Mouse (Mus musculus): ENCODE measurements around the gene Naga. TPM values are rescaled to one million over a fixed set of nuclear protein-coding genes. Genes with fewer than 3 reads are reported as not detected.

The Naga gene
- polyA plus RNA-seq, 1 experiment = 150 TPM

- WGBS = 80% methylated on average over 22 of the region's 22 CpGs
- Histone ChIP-seq H3K4me3 (ENCODE audit: control insufficient read depth, insufficient read depth, low read length) (no peak overlapping the region), H3K4me1 (replicated peaks; ENCODE audit: control insufficient read depth, insufficient read depth, low read length) (peaks cover 12% of the 10 kb centered on the region), H3K36me3 (ENCODE audit: control insufficient read depth, insufficient read depth, low read length) (no peaks in the 10 kb centered on the region), H3K27me3 (ENCODE audit: control insufficient read depth, insufficient read depth, low read length) (no peaks in the 10 kb centered on the region), H3K27ac (ENCODE audit: control insufficient read depth, insufficient read depth, low read length) (no peak overlapping the region)
- TF ChIP-seq CTCF (IDR thresholded peaks at IDR 0.05; ENCODE audit: borderline replicate concordance, control insufficient read depth, extremely low read depth, insufficient read depth, low read length, poor library complexity) (no peak), POLR2A (IDR thresholded peaks at IDR 0.05; ENCODE audit: control insufficient read depth, extremely low read depth, insufficient read depth, low read length, poor library complexity) (no peak)
- DNase-seq = no peak
Measured at GRCm38 (mm10) chr15:82358431-82359260, 19.9 kb upstream of the Naga start.

GRCm38 (mm10) chr15:82354126-82354945, 15.6 kb upstream of the Naga start, which contains the start of gene Ndufa6:
Gene Ndufa6 (minus strand): TSS chr15:82354322.
- Histone ChIP-seq H3K27ac (ENCODE audit: control insufficient read depth, insufficient read depth, low read length) (peak within 1 kb of the TSS; percentile 84), H3K4me3 (ENCODE audit: control insufficient read depth, insufficient read depth, low read length) (peak within 1 kb of the TSS; percentile 55), H3K36me3 (ENCODE audit: control insufficient read depth, insufficient read depth, low read length) (peaks cover 6% of the 10 kb centered on the region), H3K4me1 (replicated peaks; ENCODE audit: control insufficient read depth, insufficient read depth, low read length) (peaks cover 11% of the 10 kb centered on the region), H3K27me3 (ENCODE audit: control insufficient read depth, insufficient read depth, low read length) (no peaks in the 10 kb centered on the region)
- TF ChIP-seq CTCF (IDR thresholded peaks at IDR 0.05; ENCODE audit: borderline replicate concordance, control insufficient read depth, extremely low read depth, insufficient read depth, low read length, poor library complexity) = peak; percentile 92
- peak; percentile 98 for TF ChIP-seq POLR2A (IDR thresholded peaks at IDR 0.05; ENCODE audit: control insufficient read depth, extremely low read depth, insufficient read depth, low read length, poor library complexity)
- DNase-seq = peak; percentile 96
- 2% methylated on average over 57 of the region's 57 CpGs for WGBS

GRCm38 (mm10) chr15:82353745-82354113, 15.0 kb upstream of the Naga start:
- TF ChIP-seq POLR2A (IDR thresholded peaks at IDR 0.05; ENCODE audit: control insufficient read depth, extremely low read depth, insufficient read depth, low read length, poor library complexity) (no peak), CTCF (IDR thresholded peaks at IDR 0.05; ENCODE audit: borderline replicate concordance, control insufficient read depth, extremely low read depth, insufficient read depth, low read length, poor library complexity) (no peak)
- under 1% methylated on average over 23 of the region's 23 CpGs for WGBS
- Histone ChIP-seq H3K4me3 (ENCODE audit: control insufficient read depth, insufficient read depth, low read length) (peak overlapping the region; percentile 55), H3K27me3 (ENCODE audit: control insufficient read depth, insufficient read depth, low read length) (no peaks in the 10 kb centered on the region), H3K36me3 (ENCODE audit: control insufficient read depth, insufficient read depth, low read length) (peaks cover 11% of the 10 kb centered on the region), H3K27ac (ENCODE audit: control insufficient read depth, insufficient read depth, low read length) (no peak overlapping the region), H3K4me1 (replicated peaks; ENCODE audit: control insufficient read depth, insufficient read depth, low read length) (peaks cover 11% of the 10 kb centered on the region)
- no peak for DNase-seq

- Histone ChIP-seq H3K4me3 (ENCODE audit: control insufficient read depth, insufficient read depth, low read length) (peak overlapping the region; percentile 55), H3K36me3 (ENCODE audit: control insufficient read depth, insufficient read depth, low read length) (peaks cover 16% of the 10 kb centered on the region), H3K27me3 (ENCODE audit: control insufficient read depth, insufficient read depth, low read length) (no peaks in the 10 kb centered on the region), H3K27ac (ENCODE audit: control insufficient read depth, insufficient read depth, low read length) (no peak overlapping the region), H3K4me1 (replicated peaks; ENCODE audit: control insufficient read depth, insufficient read depth, low read length) (peaks cover 9% of the 10 kb centered on the region)
- 23% methylated on average over 14 of the region's 14 CpGs for WGBS
- DNase-seq = peak; percentile 24
- TF ChIP-seq CTCF (IDR thresholded peaks at IDR 0.05; ENCODE audit: borderline replicate concordance, control insufficient read depth, extremely low read depth, insufficient read depth, low read length, poor library complexity) = no peak
- TF ChIP-seq POLR2A (IDR thresholded peaks at IDR 0.05; ENCODE audit: control insufficient read depth, extremely low read depth, insufficient read depth, low read length, poor library complexity) = no peak
Measured at GRCm38 (mm10) chr15:82353078-82353744, 14.5 kb upstream of the Naga start.

- H3K4me3 ChIP-seq (ENCODE audit: control insufficient read depth, insufficient read depth, low read length) = no peak overlapping the region
- 88% methylated on average over 3 of the region's 3 CpGs for WGBS
- TF ChIP-seq POLR2A (IDR thresholded peaks at IDR 0.05; ENCODE audit: control insufficient read depth, extremely low read depth, insufficient read depth, low read length, poor library complexity) (no peak), CTCF (IDR thresholded peaks at IDR 0.05; ENCODE audit: borderline replicate concordance, control insufficient read depth, extremely low read depth, insufficient read depth, low read length, poor library complexity) (no peak)
- peaks cover 19% of the 10 kb centered on the region for H3K36me3 ChIP-seq (ENCODE audit: control insufficient read depth, insufficient read depth, low read length)
- no peak overlapping the region for H3K27ac ChIP-seq (ENCODE audit: control insufficient read depth, insufficient read depth, low read length)
- no peak for DNase-seq
- H3K4me1 ChIP-seq (replicated peaks; ENCODE audit: control insufficient read depth, insufficient read depth, low read length) = peaks cover 22% of the 10 kb centered on the region
- no peaks in the 10 kb centered on the region for H3K27me3 ChIP-seq (ENCODE audit: control insufficient read depth, insufficient read depth, low read length)
Measured at GRCm38 (mm10) chr15:82351480-82351879, 12.8 kb upstream of the Naga start.

- no peak for TF ChIP-seq POLR2A (IDR thresholded peaks at IDR 0.05; ENCODE audit: control insufficient read depth, extremely low read depth, insufficient read depth, low read length, poor library complexity)
- TF ChIP-seq CTCF (IDR thresholded peaks at IDR 0.05; ENCODE audit: borderline replicate concordance, control insufficient read depth, extremely low read depth, insufficient read depth, low read length, poor library complexity) = no peak
- DNase-seq = no peak
- Histone ChIP-seq H3K27ac (ENCODE audit: control insufficient read depth, insufficient read depth, low read length) (no peak overlapping the region), H3K4me3 (ENCODE audit: control insufficient read depth, insufficient read depth, low read length) (no peak overlapping the region), H3K4me1 (replicated peaks; ENCODE audit: control insufficient read depth, insufficient read depth, low read length) (peaks cover 22% of the 10 kb centered on the region), H3K36me3 (ENCODE audit: control insufficient read depth, insufficient read depth, low read length) (peaks cover 19% of the 10 kb centered on the region), H3K27me3 (ENCODE audit: control insufficient read depth, insufficient read depth, low read length) (no peaks in the 10 kb centered on the region)
- 97% methylated on average over 4 of the region's 4 CpGs for WGBS
Measured at GRCm38 (mm10) chr15:82350349-82350748, 11.6 kb upstream of the Naga start.
